Mouse (Mus musculus): ENCODE measurements around the gene Iyd.

GRCm38 (mm10) chr10:3511401-3511800 is 28.6 kb upstream of the Iyd start:
- TF ChIP-seq CTCF (IDR thresholded peaks at IDR 0.05) (no peak), EP300 (IDR thresholded peaks at IDR 0.05) (no peak)

Measured in lung, postnatal 0 days (tissue).